Mouse (Mus musculus): ENCODE measurements around the gene Dclk2. TPM values are rescaled to one million over a fixed set of nuclear protein-coding genes. Genes with fewer than 3 reads are reported as not detected.

Dclk2 gene
- 1 to 10 TPM in 1 of 2 experiments, under 1 TPM in 1; 0.64 to 1.4 TPM for total RNA-seq (2021)
- long read RNA-seq, experiment 1, partial matches to known transcripts, result 0 of 1 reads
- long read RNA-seq, experiment 1, other reads (novel, unspliced or antisense), result 1 of 1 reads
- long read RNA-seq, experiment 2, result 0 reads

DNA sequence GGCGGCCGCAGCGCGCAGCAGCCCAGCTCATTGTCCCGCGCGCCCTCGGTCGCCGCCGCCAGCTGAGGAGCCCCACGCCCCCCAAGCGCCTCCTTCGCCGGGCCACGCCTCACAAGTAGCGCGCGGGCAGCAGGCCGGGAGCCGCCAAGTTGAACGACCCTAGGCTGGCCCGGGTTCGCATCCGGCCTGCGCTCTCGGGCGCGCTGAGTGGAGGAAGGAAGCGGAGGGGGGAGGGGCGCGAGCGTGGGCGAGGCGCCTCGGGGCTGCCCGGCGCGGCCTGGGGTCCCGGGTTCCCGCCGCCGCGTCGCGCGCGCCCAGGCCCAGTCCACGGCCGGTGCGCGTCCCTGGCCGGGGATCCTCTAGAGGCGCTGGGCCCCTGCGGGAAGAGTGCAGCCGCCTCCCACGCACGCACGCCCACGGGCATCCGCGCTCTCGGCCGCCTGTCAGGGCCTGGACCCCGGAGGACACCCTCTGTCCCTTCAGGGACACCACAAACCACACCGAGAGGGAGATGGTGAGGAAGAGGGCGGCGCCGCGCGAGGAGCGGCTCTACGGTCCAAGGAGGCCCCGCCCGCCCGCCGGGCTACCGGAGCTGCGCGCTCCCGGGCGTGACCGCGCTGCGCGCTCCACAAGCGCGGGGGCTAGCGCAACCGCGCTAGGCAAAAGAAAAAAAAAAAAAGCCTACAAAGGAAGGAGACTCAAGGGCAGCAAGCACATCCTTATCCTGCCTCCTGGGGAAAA, at the start of gene Dclk2:
TSS of gene Dclk2 (minus strand) at position 510 of the 741 bp plus-strand sequence.
- TF ChIP-seq CTCF (IDR thresholded peaks at IDR 0.05), result no peak
- Histone ChIP-seq H3K27ac (peak within 1 kb of the TSS; percentile 86), H3K4me3 (peak within 1 kb of the TSS; percentile 92)
- intact Hi-C loops (cut with DNase I), result no loop called here
- peak; percentile 74 for DNase-seq

DNA sequence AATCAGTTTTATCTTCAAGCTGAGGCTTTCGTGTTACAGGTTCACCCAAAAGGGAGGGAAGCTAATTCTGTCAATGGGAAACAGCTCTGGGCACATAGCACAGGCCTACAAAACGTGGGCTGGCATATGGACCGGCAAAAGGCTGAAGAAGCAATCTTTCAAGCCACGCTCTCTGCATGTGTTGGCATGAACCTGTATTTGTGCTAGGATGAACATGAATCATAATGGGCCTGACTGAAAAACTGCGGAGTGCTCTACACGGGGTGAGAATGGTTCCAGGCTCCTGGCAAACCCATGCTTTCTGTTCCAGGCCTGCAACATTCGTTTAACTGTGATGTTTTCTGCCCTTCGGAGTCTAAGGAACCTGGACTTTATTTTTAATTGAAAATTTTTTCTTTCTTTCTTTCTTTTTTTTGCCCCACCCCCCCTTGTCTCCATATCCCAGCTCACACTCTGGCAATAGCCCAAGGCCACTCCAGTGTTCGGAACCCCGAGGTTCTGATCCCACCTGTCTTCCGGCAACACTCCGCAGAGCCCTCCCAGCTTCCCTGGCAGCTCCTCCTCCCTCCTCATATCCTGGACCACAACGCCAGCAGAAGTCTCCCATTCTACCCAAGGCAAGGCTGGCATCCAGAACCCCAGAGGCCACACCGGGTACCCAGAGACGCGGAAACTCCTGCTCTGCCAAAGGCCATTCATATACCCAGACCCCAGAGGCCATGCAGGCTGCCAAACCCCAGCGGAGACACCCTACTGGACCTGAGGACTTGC, 42.2 kb upstream of the Dclk2 start:
- no peak for DNase-seq
- Histone ChIP-seq H3K4me3 (no peak overlapping the region), H3K27ac (no peak overlapping the region)
- intact Hi-C loops (cut with DNase I), result no loop called here
- TF ChIP-seq CTCF (IDR thresholded peaks at IDR 0.05), result no peak

DNA sequence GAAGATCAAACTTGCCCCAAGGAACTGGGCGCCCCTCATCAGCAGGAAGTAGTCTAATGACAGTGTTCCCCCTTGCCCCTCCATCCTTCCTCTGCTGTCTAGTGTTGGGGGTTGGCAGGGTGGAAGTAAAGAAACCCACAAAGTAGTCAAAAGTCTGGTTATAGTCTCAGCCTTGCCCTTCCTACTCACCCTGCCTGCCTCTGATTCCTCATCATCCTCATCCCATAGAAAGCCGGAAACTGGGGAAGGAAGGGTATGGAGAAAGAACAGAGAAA, 40.7 kb upstream of the Dclk2 start:
- no peak for TF ChIP-seq CTCF (IDR thresholded peaks at IDR 0.05)
- DNase-seq, result no peak
- no peak overlapping the region for H3K4me3 ChIP-seq
- no peak overlapping the region for H3K27ac ChIP-seq
- intact Hi-C loops (cut with DNase I), result no loop called here

DNA sequence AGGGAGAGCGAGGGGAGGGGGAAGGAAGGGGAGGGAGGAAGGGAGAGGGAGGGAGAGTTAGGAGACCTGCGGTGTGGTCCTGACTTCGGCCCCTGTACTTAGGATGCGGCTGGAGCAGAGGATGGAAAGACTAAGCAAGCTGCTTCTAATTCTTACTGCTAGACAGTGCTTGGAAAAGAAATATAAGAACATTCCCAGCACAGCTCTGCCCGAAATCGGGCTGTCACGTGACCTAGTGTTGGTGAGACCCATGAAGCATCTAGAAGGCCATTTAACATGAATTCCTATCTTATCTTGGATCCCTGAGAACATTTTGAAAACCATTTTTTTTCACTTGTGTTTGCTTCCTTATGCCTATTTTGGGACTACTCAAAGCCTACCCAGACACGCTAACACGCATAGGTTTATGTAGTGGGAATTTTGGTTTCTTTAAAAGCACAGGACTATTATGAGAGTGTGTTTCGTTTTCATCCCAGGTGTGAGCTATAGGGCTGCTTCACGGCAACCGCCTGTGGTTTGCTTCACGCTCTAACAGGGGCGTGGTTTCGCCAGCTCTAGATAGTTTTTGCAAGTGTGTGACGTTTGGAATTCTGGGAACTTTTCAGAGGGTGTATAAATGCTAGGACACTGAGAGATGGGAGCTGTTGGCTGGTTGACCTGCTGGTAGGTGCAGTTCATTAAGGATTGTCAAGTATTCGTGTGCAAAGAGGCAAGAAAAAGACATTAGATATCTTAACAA, 40.2 kb upstream of the Dclk2 start:
- Histone ChIP-seq H3K4me3 (no peak overlapping the region), H3K27ac (no peak overlapping the region)
- intact Hi-C loops (cut with DNase I), result no loop called here
- TF ChIP-seq CTCF (IDR thresholded peaks at IDR 0.05), result no peak
- no peak for DNase-seq

DNA sequence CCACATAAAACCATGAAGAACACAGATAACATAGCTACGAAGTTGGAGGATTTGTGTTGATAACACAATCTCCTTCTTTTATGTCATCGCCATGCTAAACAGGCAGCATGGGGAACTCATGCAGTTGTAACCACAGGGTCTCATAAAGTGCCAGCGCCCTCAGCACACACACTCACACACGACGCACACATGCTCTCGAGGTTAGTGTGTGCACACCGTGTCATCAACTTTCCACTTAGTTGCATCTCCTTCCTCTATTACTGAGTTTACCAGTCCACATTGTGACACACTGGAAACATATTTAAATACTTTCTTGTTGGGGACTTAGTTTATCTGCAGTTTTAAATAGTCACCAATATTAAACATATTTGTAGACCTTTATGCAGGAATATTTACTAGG, 38.4 kb upstream of the Dclk2 start:
- Histone ChIP-seq H3K4me3 (no peak overlapping the region), H3K27ac (no peak overlapping the region)
- DNase-seq, result no peak
- intact Hi-C loops (cut with DNase I), result no loop called here
- no peak for TF ChIP-seq CTCF (IDR thresholded peaks at IDR 0.05)

DNA sequence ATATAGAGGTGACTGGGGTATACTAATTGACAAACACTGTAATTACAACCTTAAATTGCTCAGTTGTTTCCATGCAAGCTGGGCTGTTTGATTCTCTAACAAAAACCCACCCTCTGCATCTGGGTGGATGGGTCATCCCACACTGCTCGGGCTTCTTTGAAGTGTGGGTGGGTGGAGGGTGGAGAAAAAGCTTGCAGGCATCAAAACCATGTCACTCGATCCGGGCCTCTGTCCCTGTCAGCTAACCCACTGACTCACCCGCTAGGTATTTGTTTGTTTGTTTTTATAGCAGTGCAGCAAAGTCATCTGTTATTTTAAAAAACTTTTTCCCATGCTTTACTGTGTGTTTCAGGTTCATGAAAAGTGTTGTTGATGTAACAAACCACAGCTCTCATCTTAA, 34.7 kb upstream of the Dclk2 start:
- Histone ChIP-seq H3K4me3 (no peak overlapping the region), H3K27ac (no peak overlapping the region)
- TF ChIP-seq CTCF (IDR thresholded peaks at IDR 0.05), result no peak
- DNase-seq, result no peak
- intact Hi-C loops (cut with DNase I), result no loop called here

DNA sequence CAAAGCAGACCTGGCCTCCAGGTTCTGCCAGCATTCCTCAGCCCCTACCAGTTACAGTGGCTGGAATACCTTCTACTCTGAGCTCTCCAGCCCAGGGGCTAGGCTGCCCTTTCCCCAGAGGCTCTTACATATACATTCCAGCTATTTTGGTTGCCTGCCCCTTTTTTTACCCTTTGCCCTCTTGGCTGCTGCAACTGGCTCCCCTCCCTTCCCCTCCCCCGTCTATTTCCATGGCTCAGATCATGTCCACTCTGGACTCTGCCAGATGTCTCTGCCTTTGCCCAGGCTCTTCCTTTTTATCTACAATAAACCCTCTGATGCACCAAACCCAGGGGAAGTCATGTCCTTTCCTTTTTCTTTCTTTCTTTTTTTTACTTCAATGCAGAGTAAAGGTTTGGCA, 33.9 kb upstream of the Dclk2 start:
- no peak for DNase-seq
- intact Hi-C loops (cut with DNase I), result no loop called here
- Histone ChIP-seq H3K4me3 (no peak overlapping the region), H3K27ac (no peak overlapping the region)
- TF ChIP-seq CTCF (IDR thresholded peaks at IDR 0.05), result no peak

DNA sequence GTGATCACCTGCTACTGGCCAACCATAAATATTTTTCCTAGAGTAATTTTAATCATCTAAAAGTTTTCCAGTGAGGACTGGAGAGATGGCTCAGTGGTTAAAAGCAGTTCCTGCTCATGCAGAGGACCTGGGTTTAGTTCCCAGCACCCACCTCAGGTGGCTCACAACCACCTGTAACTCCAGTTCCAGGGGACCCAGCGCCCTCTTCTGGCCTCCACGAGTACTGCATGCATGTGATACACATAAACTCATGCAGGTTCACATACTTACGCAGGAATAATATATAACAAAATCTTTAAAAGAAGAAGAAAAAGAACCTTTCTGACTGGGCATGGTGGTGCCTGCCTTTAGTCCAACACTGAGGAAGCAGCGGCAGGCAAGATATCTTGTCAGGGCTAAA, 33.2 kb upstream of the Dclk2 start:
- Histone ChIP-seq H3K27ac (no peak overlapping the region), H3K4me3 (no peak overlapping the region)
- intact Hi-C loops (cut with DNase I), result no loop called here
- TF ChIP-seq CTCF (IDR thresholded peaks at IDR 0.05), result peak; percentile 34; the same call in 1 of the 2 replicates
- no peak for DNase-seq

DNA sequence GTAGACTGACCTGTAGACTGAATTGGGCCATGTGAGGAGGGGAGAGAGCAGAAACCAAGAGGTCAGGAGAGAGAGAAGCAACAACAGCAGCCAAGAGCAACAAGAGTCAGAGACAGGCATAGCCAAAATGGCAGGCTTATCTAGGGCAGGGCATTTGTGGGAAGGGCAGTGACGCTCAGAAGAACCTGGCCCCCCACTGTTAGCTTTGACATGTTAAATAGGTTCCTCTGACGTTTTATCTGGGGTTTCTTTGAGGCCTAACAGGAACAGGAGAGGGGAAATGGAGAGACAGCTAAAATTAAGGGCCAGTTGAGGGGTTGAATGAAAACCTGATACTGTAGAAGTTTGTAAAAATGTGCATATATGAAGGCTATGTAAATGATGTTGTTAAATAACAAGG, 30.0 kb upstream of the Dclk2 start:
- H3K27ac ChIP-seq, result no peak overlapping the region
- intact Hi-C loops (cut with DNase I), result no loop called here
- TF ChIP-seq CTCF (IDR thresholded peaks at IDR 0.05), result no peak
- DNase-seq, result no peak
- no peak overlapping the region for H3K4me3 ChIP-seq

DNA sequence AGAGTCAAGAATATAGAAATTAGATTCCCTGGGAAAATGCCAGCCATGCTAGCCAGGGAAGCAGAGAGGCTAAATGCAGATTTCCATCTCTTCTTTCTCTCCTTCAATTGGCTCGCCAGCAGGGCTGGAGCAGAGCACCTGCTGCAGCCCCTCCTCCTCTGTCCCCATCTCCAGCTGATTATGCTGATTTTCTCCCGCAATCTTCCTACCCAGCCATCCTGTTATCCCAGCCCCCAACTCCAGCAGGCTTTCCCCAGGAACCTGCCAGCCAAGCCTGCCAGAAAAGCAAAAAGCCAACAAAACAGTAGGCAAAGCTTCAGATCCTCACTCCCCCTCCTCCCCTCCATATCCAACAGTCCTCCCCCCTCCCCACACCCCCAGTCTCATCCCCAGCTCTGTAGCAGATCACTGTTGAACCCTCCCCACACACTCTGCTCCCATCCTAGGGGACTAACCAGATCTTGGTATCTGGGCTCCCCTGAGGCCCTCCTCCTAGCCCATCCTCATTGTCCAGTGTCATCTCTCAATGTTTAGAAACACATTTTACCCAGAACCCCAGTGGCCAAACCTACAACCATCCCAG, 15.7 kb upstream of the Dclk2 start:
- H3K4me3 ChIP-seq, result no peak overlapping the region
- H3K27ac ChIP-seq, result no peak overlapping the region
- DNase-seq, result no peak
- intact Hi-C loops (cut with DNase I), result no loop called here
- TF ChIP-seq CTCF (IDR thresholded peaks at IDR 0.05), result no peak

DNA sequence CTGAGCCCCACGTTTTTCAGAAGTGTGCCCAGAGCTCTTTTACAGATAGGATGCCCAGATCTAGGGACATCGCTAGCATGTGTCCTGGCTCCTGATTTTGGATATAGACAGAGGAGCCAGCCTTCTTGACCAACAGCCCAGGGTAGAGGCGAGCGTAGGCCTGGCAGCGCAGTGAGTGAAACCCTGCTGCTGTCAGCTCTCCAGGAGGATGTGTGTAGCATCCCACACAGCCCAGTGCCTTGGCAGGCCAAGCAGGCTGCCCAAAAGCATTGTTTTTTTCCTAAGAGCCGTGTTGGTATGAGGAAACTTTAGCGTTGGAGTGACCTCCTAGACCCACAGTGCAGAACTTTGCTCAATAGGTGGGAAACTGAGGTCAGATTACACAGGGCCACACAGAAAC, 12.8 kb upstream of the Dclk2 start:
- DNase-seq, result no peak
- no peak overlapping the region for H3K4me3 ChIP-seq
- TF ChIP-seq CTCF (IDR thresholded peaks at IDR 0.05), result no peak
- no peak overlapping the region for H3K27ac ChIP-seq
- intact Hi-C loops (cut with DNase I), result no loop called here

DNA sequence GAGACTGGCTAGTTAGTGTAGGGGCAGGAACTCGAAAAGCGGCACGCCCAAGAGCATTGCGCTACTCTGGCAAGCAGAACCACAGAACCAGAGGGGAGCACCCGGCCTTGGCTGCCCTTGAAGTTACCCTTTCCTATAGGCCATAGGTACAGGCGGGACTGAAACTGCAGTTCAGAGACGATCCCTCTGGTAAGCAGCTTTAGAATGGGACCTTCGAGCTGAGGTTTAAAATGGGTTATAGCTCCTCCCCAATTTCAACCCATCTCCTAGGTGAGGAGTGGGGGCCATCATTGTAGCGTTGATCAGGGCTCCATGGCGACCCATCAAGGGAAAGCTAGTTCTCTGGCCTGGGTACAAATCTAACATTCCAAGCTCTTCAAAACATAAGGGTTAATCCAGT, 3.0 kb upstream of the Dclk2 start:
- no peak overlapping the region for H3K27ac ChIP-seq
- no peak for DNase-seq
- intact Hi-C loops (cut with DNase I), result no loop called here
- TF ChIP-seq CTCF (IDR thresholded peaks at IDR 0.05), result no peak
- H3K4me3 ChIP-seq, result no peak overlapping the region

Data from gastrocnemius, adult 2 months (tissue).